Mouse (Mus musculus): ENCODE results near the gene Akt2. TPM values are rescaled to one million over a fixed set of nuclear protein-coding genes. Genes with fewer than 3 reads are reported as not detected.

Akt2 gene
- total and polyA plus RNA-seq, 3 experiments: 73.5 to 127 TPM; not detected in 1

GRCm38 (mm10) chr7:27590088-27590487 lies 1.3 kb upstream of the Akt2 start:
- H3K9ac ChIP-seq (ENCODE audit: control insufficient read depth, low read depth, low read length, poor library complexity, severe bottlenecking): no peak overlapping the region
- H3K79me2 ChIP-seq (ENCODE audit: control insufficient read depth, insufficient read depth, low read length, poor library complexity): peaks cover 33% of the 10 kb centered on the region
- H3K9me3 ChIP-seq (replicated peaks; ENCODE audit: insufficient read depth, low read length): no peaks in the 10 kb centered on the region
- no peak for TF ChIP-seq HCFC1 (IDR thresholded peaks at IDR 0.05; ENCODE audit: low read depth, low read length)
- DNase-seq (ENCODE audit: low read depth, low spot score): no peak
- no peaks in the 10 kb centered on the region for H3K27me3 ChIP-seq (ENCODE audit: control insufficient read depth in 1 of 2, insufficient read depth in 2 of 2, low read length in 2 of 2)
- H3K4me3 ChIP-seq (ENCODE audit: control insufficient read depth in 1 of 2, insufficient read depth in 1 of 2, low read depth in 2 of 2, low read length in 2 of 2): no peak overlapping the region
- H3K4me1 ChIP-seq (ENCODE audit: control insufficient read depth in 1 of 2, insufficient read depth in 2 of 2, low read length in 2 of 2): peaks cover 0 to 11% of the 10 kb centered on the region in 2 experiments; a peak in 2 of 4 replicates
- no peak overlapping the region for H3K27ac ChIP-seq (ENCODE audit: control insufficient read depth, low read depth, low read length)
- peaks cover 0 to 6% of the 10 kb centered on the region in 2 experiments; a peak in 1 of 4 replicates for H3K36me3 ChIP-seq (ENCODE audit: control insufficient read depth in 1 of 2, insufficient read depth in 2 of 2, low read length in 2 of 2)

- Histone ChIP-seq H3K27me3 (ENCODE audit: control insufficient read depth in 1 of 2, insufficient read depth in 2 of 2, low read length in 2 of 2) (no peaks in the 10 kb centered on the region), H3K9ac (ENCODE audit: control insufficient read depth, low read depth, low read length, poor library complexity, severe bottlenecking) (peak overlapping the region; percentile 62), H3K36me3 (ENCODE audit: control insufficient read depth in 1 of 2, insufficient read depth in 2 of 2, low read length in 2 of 2) (peaks cover 0 to 6% of the 10 kb centered on the region in 2 experiments; a peak in 1 of 4 replicates), H3K4me3 (ENCODE audit: control insufficient read depth in 1 of 2, insufficient read depth in 1 of 2, low read depth in 2 of 2, low read length in 2 of 2) (peak overlapping the region; percentile 46 to 79), H3K27ac (ENCODE audit: control insufficient read depth, low read depth, low read length) (peak overlapping the region; percentile 78), H3K79me2 (ENCODE audit: control insufficient read depth, insufficient read depth, low read length, poor library complexity) (peaks cover 37% of the 10 kb centered on the region), H3K9me3 (replicated peaks; ENCODE audit: insufficient read depth, low read length) (no peaks in the 10 kb centered on the region), H3K4me1 (ENCODE audit: control insufficient read depth in 1 of 2, insufficient read depth in 2 of 2, low read length in 2 of 2) (peaks cover 0 to 15% of the 10 kb centered on the region in 2 experiments; a peak in 2 of 4 replicates)
- peak; percentile 18 for DNase-seq (ENCODE audit: low read depth, low spot score)
- TF ChIP-seq ZNF384 (IDR thresholded peaks at IDR 0.05; ENCODE audit: low read depth, low read length) (peak; percentile 40; the same call in 1 of the 2 replicates), ZC3H11A (IDR thresholded peaks at IDR 0.05; ENCODE audit: low read depth, low read length) (0 out of 2 replicates have a peak, but pooled peaks have one; percentile 4), POLR2AphosphoS2 (IDR thresholded peaks at IDR 0.05; ENCODE audit: low read length) (no peak), USF1 (IDR thresholded peaks at IDR 0.05; ENCODE audit: low read depth, low read length) (peak; percentile 42; the same call in 1 of the 2 replicates), SMC3 (IDR thresholded peaks at IDR 0.05; ENCODE audit: low read depth, low read length) (peak; percentile 18), ELF1 (IDR thresholded peaks at IDR 0.05; ENCODE audit: low read depth, low read length) (no peak)
Observed at GRCm38 (mm10) chr7:27590566-27591213, 662 bp upstream of the Akt2 start.

- Histone ChIP-seq H3K27me3 (ENCODE audit: control insufficient read depth in 1 of 2, insufficient read depth in 2 of 2, low read length in 2 of 2) (no peaks in the 10 kb centered on the region), H3K4me3 (ENCODE audit: control insufficient read depth in 1 of 2, insufficient read depth in 1 of 2, low read depth in 2 of 2, low read length in 2 of 2) (peak overlapping the region; percentile 77 to 91), H3K27ac (ENCODE audit: control insufficient read depth, low read depth, low read length) (peak overlapping the region; percentile 100), H3K79me2 (ENCODE audit: control insufficient read depth, insufficient read depth, low read length, poor library complexity) (peaks cover 54% of the 10 kb centered on the region), H3K9me3 (replicated peaks; ENCODE audit: insufficient read depth, low read length) (no peaks in the 10 kb centered on the region), H3K9ac (ENCODE audit: control insufficient read depth, low read depth, low read length, poor library complexity, severe bottlenecking) (peak overlapping the region; percentile 97), H3K36me3 (ENCODE audit: control insufficient read depth in 1 of 2, insufficient read depth in 2 of 2, low read length in 2 of 2) (peaks cover 0 to 6% of the 10 kb centered on the region in 2 experiments; a peak in 1 of 4 replicates), H3K4me1 (ENCODE audit: control insufficient read depth in 1 of 2, insufficient read depth in 2 of 2, low read length in 2 of 2) (peaks cover 0 to 15% of the 10 kb centered on the region in 2 experiments; a peak in 2 of 4 replicates)
- DNase-seq (ENCODE audit: low read depth, low spot score): peak; percentile 89
- TF ChIP-seq POLR2A (IDR thresholded peaks at IDR 0.05; ENCODE audit: control insufficient read depth in 1 of 2, insufficient read depth in 1 of 2, low read depth in 1 of 2, low read length in 2 of 2, poor library complexity in 1 of 2) (peak in 1 of 2 experiments; percentile 55; a peak in 2 of 4 replicates), NRF1 (IDR thresholded peaks at IDR 0.05; ENCODE audit: insufficient read depth, low read depth, low read length, poor library complexity, severe bottlenecking) (no peak; the same call in 1 of the 2 replicates), ETS1 (IDR thresholded peaks at IDR 0.05; ENCODE audit: low read depth, low read length) (no peak), EP300 (IDR thresholded peaks at IDR 0.05; ENCODE audit: low read depth in 1 of 2, low read length in 2 of 2) (no peak; a peak in 1 of 4 replicates), ZMIZ1 (IDR thresholded peaks at IDR 0.05; ENCODE audit: low read depth, low read length) (no peak), SIN3A (IDR thresholded peaks at IDR 0.05; ENCODE audit: low read length) (peak; percentile 83), USF1 (IDR thresholded peaks at IDR 0.05; ENCODE audit: low read depth, low read length) (no peak), KAT2A (conservative IDR thresholded peaks at IDR 0.05; ENCODE audit: low read depth, low read length) (no peak), MYB (IDR thresholded peaks at IDR 0.05; ENCODE audit: low read depth, low read length) (no peak), MXI1 (IDR thresholded peaks at IDR 0.05; ENCODE audit: low read depth, low read length) (peak; percentile 74; the same call in 1 of the 2 replicates), JUND (IDR thresholded peaks at IDR 0.05; ENCODE audit: low read depth, low read length) (no peak), RCOR1 (IDR thresholded peaks at IDR 0.05; ENCODE audit: low read depth, low read length) (no peak), GABPA (IDR thresholded peaks at IDR 0.05; ENCODE audit: low read depth, low read length) (no peak), BHLHE40 (IDR thresholded peaks at IDR 0.05; ENCODE audit: borderline replicate concordance, low read depth, low read length) (no peak), CTCF (IDR thresholded peaks at IDR 0.05 in 2 of 3, conservative IDR thresholded peaks at IDR 0.05 in 1 of 3; ENCODE audit: control insufficient read depth in 1 of 3, insufficient read depth in 1 of 3, low read depth in 2 of 3, low read length in 3 of 3, poor library complexity in 1 of 3, severe bottlenecking in 1 of 3) (no peak), TAL1 (IDR thresholded peaks at IDR 0.05; ENCODE audit: low read length) (no peak), CHD1 (IDR thresholded peaks at IDR 0.05; ENCODE audit: low read depth, low read length) (no peak; the same call in 1 of the 2 replicates), ZC3H11A (IDR thresholded peaks at IDR 0.05; ENCODE audit: low read depth, low read length) (no peak)
Observed at GRCm38 (mm10) chr7:27592217-27592929, 1.0 kb downstream of the Akt2 start.
